Mouse (Mus musculus) myocyte (in vitro differentiated cells): ENCODE measurements around the gene Tex12. TPM values are rescaled to one million over a fixed set of nuclear protein-coding genes. Genes with fewer than 3 reads are reported as not detected.

ENCODE experiments used
- H3K27me3 ChIP-seq: one replicate; pipeline ENCODE4 v1.6.1; 2011; ENCODE audit not compliant: control insufficient read depth, insufficient read depth, insufficient read length
- H3K36me3 ChIP-seq: one replicate; pipeline ENCODE4 v1.6.1; 2011; ENCODE audit not compliant: control insufficient read depth, insufficient read depth
- H3K4me2 ChIP-seq: one replicate; pipeline ENCODE4 v1.6.1; 2011; ENCODE audit warnings: low read depth, control low read depth
- H3K4me3 ChIP-seq: one replicate; pipeline ENCODE4 v1.5.1; 2011; ENCODE audit warnings: mild to moderate bottlenecking, control low read depth, moderate library complexity
- H3K79me2 ChIP-seq: one replicate; pipeline ENCODE4 v1.6.1; 2011; ENCODE audit not compliant: control insufficient read depth, insufficient read depth
- H3ac ChIP-seq: one replicate; pipeline ENCODE4 v1.6.1; 2011; ENCODE audit not compliant: control insufficient read depth, insufficient read length
- CEBPB ChIP-seq: IDR thresholded peaks from 2 replicates; pipeline ENCODE4 v1.6.1; 2011; ENCODE audit warnings: mild to moderate bottlenecking, moderate library complexity; ENCODE audit not compliant: poor library complexity, insufficient read depth, severe bottlenecking
- E2F4 ChIP-seq: IDR thresholded peaks from one replicate; pipeline ENCODE4 v1.6.1; 2011; ENCODE audit warnings: mild to moderate bottlenecking, control low read depth, moderate library complexity; ENCODE audit not compliant: insufficient read depth
- MAX ChIP-seq: IDR thresholded peaks from one replicate; pipeline ENCODE4 v1.6.1; 2011; ENCODE audit warnings: low read depth, mild to moderate bottlenecking, control low read depth
- MYOD1 ChIP-seq, 3 experiments: IDR thresholded peaks; one replicate each; pipeline ENCODE4 v1.6.1; 2011; ENCODE audit warnings: control low read depth in 2 of 3, low read depth in 2 of 3, mild to moderate bottlenecking in 2 of 3, moderate library complexity in 1 of 3; ENCODE audit not compliant: insufficient read length in 2 of 3, control insufficient read depth in 1 of 3
- MYOG ChIP-seq, 3 experiments: IDR thresholded peaks; one replicate each; pipeline ENCODE4 v1.6.1; 2011; ENCODE audit warnings: control low read depth in 2 of 3, low read depth in 2 of 3, mild to moderate bottlenecking in 2 of 3; ENCODE audit not compliant: insufficient read length in 2 of 3, control insufficient read depth in 1 of 3, insufficient read depth in 1 of 3
- POLR2A ChIP-seq: IDR thresholded peaks from one replicate; pipeline ENCODE4 v1.6.1; 2011; ENCODE audit warnings: low read depth, mild to moderate bottlenecking, control low read depth, moderate library complexity; ENCODE audit not compliant: insufficient read length
- POLR2AphosphoS2 ChIP-seq: IDR thresholded peaks from one replicate; pipeline ENCODE4 v1.6.1; 2011; ENCODE audit warnings: low read depth, control low read depth; ENCODE audit not compliant: insufficient read length
- REST ChIP-seq: IDR thresholded peaks from one replicate; pipeline ENCODE4 v1.6.1; 2011; ENCODE audit warnings: mild to moderate bottlenecking, control low read depth, moderate library complexity; ENCODE audit not compliant: insufficient read depth, insufficient read length
- SRF ChIP-seq: IDR thresholded peaks from one replicate; pipeline ENCODE4 v1.6.1; 2011; ENCODE audit warnings: low read depth; ENCODE audit not compliant: control insufficient read depth, insufficient read length
- TCF12 ChIP-seq: IDR thresholded peaks from one replicate; pipeline ENCODE4 v1.6.1; 2011; ENCODE audit warnings: mild to moderate bottlenecking, control low read depth; ENCODE audit not compliant: poor library complexity, insufficient read depth, severe bottlenecking
- TCF3 ChIP-seq: IDR thresholded peaks from one replicate; pipeline ENCODE4 v1.6.1; 2011; ENCODE audit warnings: low read depth, control low read depth; ENCODE audit not compliant: insufficient read length
- USF1 ChIP-seq: IDR thresholded peaks from one replicate; pipeline ENCODE4 v1.6.1; 2011; ENCODE audit warnings: low read depth, mild to moderate bottlenecking, control low read depth, moderate library complexity
- polyA plus RNA-seq: library from polyadenylated mRNA; unstranded; fragments of >200 nt; fragmentation: generic; extraction: Trizol; gene quantifications from one replicate; pipeline ENCODE4 v1.2.1, GENCODE M21; 2012; ENCODE audit warnings: missing spikeins

The Tex12 gene
- polyA plus RNA-seq, 1 experiment, result not detected

DNA sequence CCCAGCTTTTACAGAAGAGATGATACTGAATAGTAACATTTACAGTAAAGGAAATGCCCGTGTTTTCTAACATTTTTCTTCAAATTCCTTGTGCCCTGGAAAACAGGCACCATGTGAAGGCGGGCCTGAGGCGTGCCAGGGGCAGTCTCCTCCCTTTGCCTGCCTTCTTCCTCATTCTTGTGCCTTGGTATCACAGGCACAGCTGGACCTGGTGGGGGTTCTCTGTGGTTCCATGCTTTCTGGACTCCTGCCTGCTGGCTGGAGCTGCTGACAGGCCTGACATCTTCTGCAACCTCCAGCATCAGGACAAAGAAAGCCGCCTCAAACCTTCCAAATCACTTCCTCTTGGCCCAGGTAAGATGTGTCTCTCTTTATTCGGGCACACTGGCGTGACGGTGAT lies 4.0 kb upstream of the Tex12 start:
- no peaks in the 10 kb centered on the region for H3K27me3 ChIP-seq
- H3K79me2 ChIP-seq, result no peaks in the 10 kb centered on the region
- TF ChIP-seq MYOD1 (IDR thresholded peaks at IDR 0.05; ENCODE audit: control insufficient read depth in 1 of 3, insufficient read length in 2 of 3, low read depth in 2 of 3) (peak in 2 of 3 experiments; percentile 14 to 26), USF1 (no peak)
- H3K36me3 ChIP-seq, result no peaks in the 10 kb centered on the region
- H3ac ChIP-seq, result no peak overlapping the region
- H3K4me3 ChIP-seq, result no peak overlapping the region
- H3K4me2 ChIP-seq, result peak overlapping the region; percentile 14

- H3ac ChIP-seq, result no peak overlapping the region
- H3K27me3 ChIP-seq, result no peaks in the 10 kb centered on the region
- no peak overlapping the region for H3K4me2 ChIP-seq
- TF ChIP-seq TCF12, result no peak
- TF ChIP-seq POLR2A, result no peak
- no peak for TF ChIP-seq POLR2AphosphoS2
- no peak for TF ChIP-seq CEBPB
- TF ChIP-seq E2F4, result no peak
- no peak for TF ChIP-seq USF1
- no peak for TF ChIP-seq MAX
- TF ChIP-seq MYOG (IDR thresholded peaks at IDR 0.05; ENCODE audit: control insufficient read depth in 1 of 3, insufficient read depth in 1 of 3, insufficient read length in 2 of 3, low read depth in 2 of 3), result no peak
- no peak for TF ChIP-seq MYOD1 (IDR thresholded peaks at IDR 0.05; ENCODE audit: control insufficient read depth in 1 of 3, insufficient read length in 2 of 3, low read depth in 2 of 3)
- no peak for TF ChIP-seq SRF
- no peak for TF ChIP-seq TCF3
- TF ChIP-seq REST, result no peak
- no peaks in the 10 kb centered on the region for H3K36me3 ChIP-seq
- H3K79me2 ChIP-seq, result no peaks in the 10 kb centered on the region
- H3K4me3 ChIP-seq, result no peak overlapping the region
Observed at GRCm38 (mm10) chr9:50561918-50562360, 814 bp upstream of the Tex12 start.

DNA sequence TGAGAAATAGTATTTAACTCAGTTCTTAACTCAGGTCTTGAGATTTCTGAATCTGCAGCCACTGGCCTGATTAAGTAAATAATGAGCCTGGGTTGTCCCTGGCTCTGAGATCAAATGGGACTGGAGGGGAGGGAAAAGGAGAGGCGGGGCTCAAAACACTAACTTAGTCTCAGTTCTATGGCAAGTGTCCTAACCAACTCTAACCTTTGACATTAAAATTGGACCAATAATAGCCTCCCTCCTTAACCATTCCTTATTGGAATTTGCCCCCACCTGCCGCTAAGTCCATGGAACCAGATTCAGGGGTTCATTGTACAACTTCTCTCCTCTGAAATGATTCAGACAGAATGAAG lies 6.1 kb downstream of the Tex12 start, which contains the start of gene Bco2:
Bco2 (minus strand) TSS at position 88 of the 353 bp plus-strand sequence.
- TF ChIP-seq REST, result no peak
- Histone ChIP-seq H3K4me2 (peak within 1 kb of the TSS; percentile 74), H3K27me3 (no peaks in the 10 kb centered on the region), H3K36me3 (no peaks in the 10 kb centered on the region), H3ac (no peak within 1 kb of the TSS), H3K79me2 (no peaks in the 10 kb centered on the region), H3K4me3 (peak within 1 kb of the TSS; percentile 11)

- TF ChIP-seq USF1 (no peak), MAX (no peak), POLR2AphosphoS2 (no peak), TCF3 (no peak), POLR2A (no peak), TCF12 (no peak), E2F4 (no peak), REST (no peak), SRF (no peak), MYOG (IDR thresholded peaks at IDR 0.05; ENCODE audit: control insufficient read depth in 1 of 3, insufficient read depth in 1 of 3, insufficient read length in 2 of 3, low read depth in 2 of 3) (no peak), CEBPB (no peak), MYOD1 (IDR thresholded peaks at IDR 0.05; ENCODE audit: control insufficient read depth in 1 of 3, insufficient read length in 2 of 3, low read depth in 2 of 3) (no peak)
- Histone ChIP-seq H3K27me3 (no peaks in the 10 kb centered on the region), H3ac (no peak within 1 kb of the TSS), H3K4me2 (peak within 1 kb of the TSS; percentile 74), H3K36me3 (no peaks in the 10 kb centered on the region), H3K4me3 (peak within 1 kb of the TSS; percentile 11), H3K79me2 (no peaks in the 10 kb centered on the region)
Observed at GRCm38 (mm10) chr9:50554241-50555093, 6.7 kb downstream of the Tex12 start, which contains the start of gene Il18. Gene Il18, plus strand, starts transcription at chr9:50554827.

- Histone ChIP-seq H3K4me3 (no peak overlapping the region), H3K4me2 (no peak overlapping the region), H3K79me2 (no peaks in the 10 kb centered on the region), H3K27me3 (no peaks in the 10 kb centered on the region), H3K36me3 (no peaks in the 10 kb centered on the region), H3ac (no peak overlapping the region)
- no peak for TF ChIP-seq REST
- no peak for TF ChIP-seq TCF12
- no peak for TF ChIP-seq MYOD1 (IDR thresholded peaks at IDR 0.05; ENCODE audit: control insufficient read depth in 1 of 3, insufficient read length in 2 of 3, low read depth in 2 of 3)
- TF ChIP-seq E2F4, result no peak
Observed at GRCm38 (mm10) chr9:50553547-50553946, 7.6 kb downstream of the Tex12 start.

DNA sequence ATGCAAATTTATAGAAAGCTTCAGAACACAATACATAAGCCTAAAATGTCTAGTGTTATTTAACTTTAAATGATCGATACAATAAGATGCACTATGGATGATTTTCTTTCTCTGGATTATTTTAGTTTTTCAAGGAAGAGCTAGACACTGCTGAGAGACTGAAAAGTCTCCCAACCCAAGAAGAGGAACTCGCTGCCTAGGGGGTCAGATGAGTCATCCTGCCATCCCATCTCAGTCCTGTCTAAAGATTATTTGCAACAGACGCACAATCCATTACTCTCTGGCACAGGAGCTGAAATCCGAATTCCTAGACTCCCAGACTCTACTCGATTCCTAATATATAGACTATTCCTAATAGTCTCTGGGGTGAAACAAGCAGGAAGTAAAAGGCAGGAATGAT lies 8.9 kb downstream of the Tex12 start:
- no peak overlapping the region for H3ac ChIP-seq
- no peaks in the 10 kb centered on the region for H3K27me3 ChIP-seq
- H3K79me2 ChIP-seq, result no peaks in the 10 kb centered on the region
- H3K36me3 ChIP-seq, result no peaks in the 10 kb centered on the region
- TF ChIP-seq TCF3, result no peak
- H3K4me3 ChIP-seq, result no peak overlapping the region
- H3K4me2 ChIP-seq, result no peak overlapping the region
